Mouse (Mus musculus) stomach, embryonic 15.5 days (tissue): ENCODE measurements around the gene 4930432K21Rik. TPM values are rescaled to one million over a fixed set of nuclear protein-coding genes. Genes with fewer than 3 reads are reported as not detected.
A peak's percentile ranks its signal among the peaks of the same experiment; 100 is the strongest.

Experiments
- ATAC-seq: fragments of 200-750 bp; cut with Nextera tagmentation; 2 replicates; pipeline ENCODE4 v1.8.0; 2017; ENCODE audit warnings: low read depth, moderate number of reproducible peaks, moderate TSS enrichment; ENCODE audit not compliant: insufficient read depth, low FRiP score
- H3K27ac ChIP-seq: fragments of 300-500 bp; sonication (generic); 2 replicates; pipeline ENCODE4 v1.5.1; 2015; ENCODE audit warnings: mild to moderate bottlenecking, inconsistent platforms
- H3K27me3 ChIP-seq: fragments of 300-500 bp; sonication (generic); replicated peaks from 2 replicates; pipeline ENCODE4 v1.6.1; 2015; ENCODE audit warnings: inconsistent platforms
- H3K36me3 ChIP-seq: fragments of 300-500 bp; sonication (generic); 2 replicates; pipeline ENCODE4 v1.6.1; 2015; ENCODE audit warnings: inconsistent platforms
- H3K4me1 ChIP-seq: fragments of 300-500 bp; sonication (generic); 2 replicates; pipeline ENCODE4 v1.6.1; 2015; ENCODE audit warnings: inconsistent platforms
- H3K4me2 ChIP-seq: fragments of 300-500 bp; sonication (generic); 2 replicates; pipeline ENCODE4 v1.6.1; 2015; ENCODE audit warnings: mild to moderate bottlenecking, inconsistent platforms
- H3K4me3 ChIP-seq: fragments of 300-500 bp; sonication (generic); replicated peaks from 2 replicates; pipeline ENCODE4 v1.5.1; 2015; ENCODE audit warnings: inconsistent platforms
- H3K9ac ChIP-seq: fragments of 300-500 bp; sonication (generic); 2 replicates; pipeline ENCODE4 v1.6.1; 2015; ENCODE audit warnings: inconsistent platforms
- H3K9me3 ChIP-seq: fragments of 300-500 bp; sonication (generic); 2 replicates; pipeline ENCODE4 v1.6.1; 2016; ENCODE audit warnings: inconsistent platforms
- WGBS: fragments of 180-500 bp; shearing (Covaris S2); methylation state at CpG from one replicate; pipeline ENCODE4 v1.1.7; 2015; 5-methylcytosine and 5-hydroxymethylcytosine counted together
- polyA plus RNA-seq: library from polyadenylated mRNA; unstranded; fragments of >200 nt; fragmentation: Nextera tagmentation; extraction: Ambion mirVana; gene quantifications from 2 replicates; pipeline ENCODE4 v1.2.1, GENCODE M21; 2015

The 4930432K21Rik gene
- polyA plus RNA-seq, 1 experiment from 2014 or later, result 0.91 TPM

DNA sequence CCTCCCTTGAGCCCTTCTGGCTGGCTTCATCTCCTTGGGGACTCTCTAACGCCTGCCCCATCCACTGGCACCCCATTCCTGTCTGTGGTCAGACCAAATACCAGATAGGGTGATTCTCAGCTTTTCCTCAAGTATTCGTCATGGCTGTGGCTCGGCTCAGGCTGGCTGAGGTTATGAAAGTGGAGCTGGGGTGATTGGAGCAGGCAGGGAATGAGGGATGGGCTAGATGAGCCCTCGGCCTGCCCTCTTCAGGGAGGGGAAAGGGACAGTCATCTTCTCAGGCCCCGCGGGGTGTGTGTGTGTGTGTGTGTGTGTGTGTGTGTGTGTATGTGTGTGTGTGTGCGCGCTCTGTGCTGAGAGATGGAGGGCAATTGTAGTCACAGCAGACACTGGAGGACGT, 22.2 kb upstream of the 4930432K21Rik start, which contains the start of gene Podnl1:
Gene Podnl1, plus strand, starts transcription at position 334 of the 400 bp plus-strand sequence.
- WGBS, result 37% methylated on average over 9 of the region's 9 CpGs

DNA sequence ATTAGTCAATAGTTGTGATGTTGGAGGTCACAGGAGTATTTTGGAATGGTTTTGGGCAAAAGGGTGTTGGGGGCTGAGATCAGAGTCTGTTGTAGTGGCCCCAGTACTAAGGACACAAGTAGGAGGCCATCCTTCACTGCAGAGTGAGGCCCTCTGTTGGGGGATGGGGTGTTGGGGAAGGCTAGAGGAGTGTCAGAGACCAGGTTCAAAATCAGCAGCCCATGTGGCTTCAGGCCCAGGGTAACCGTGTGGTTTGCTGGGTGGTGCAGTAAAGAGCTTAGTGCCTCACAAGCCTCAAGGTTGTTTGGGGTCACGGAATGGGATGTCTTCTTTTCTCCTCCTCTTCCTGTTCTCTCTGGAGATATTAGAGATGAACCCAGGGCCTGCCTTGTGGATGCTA, 21.1 kb upstream of the 4930432K21Rik start:
- Histone ChIP-seq H3K27me3 (no peaks in the 10 kb centered on the region), H3K27ac (no peak overlapping the region), H3K4me2 (no peak overlapping the region), H3K4me3 (no peak overlapping the region), H3K9me3 (no peaks in the 10 kb centered on the region), H3K36me3 (no peaks in the 10 kb centered on the region), H3K9ac (no peak overlapping the region), H3K4me1 (no peaks in the 10 kb centered on the region)
- ATAC-seq, result no peak
- 63% methylated on average over 2 of the region's 2 CpGs for WGBS

More for the DNA sequence above, 22.2 kb upstream of the 4930432K21Rik start, which contains the start of gene Podnl1:
- Histone ChIP-seq H3K4me1 (no peaks in the 10 kb centered on the region), H3K9me3 (no peaks in the 10 kb centered on the region), H3K4me2 (no peak within 1 kb of the TSS), H3K4me3 (no peak within 1 kb of the TSS), H3K27me3 (no peaks in the 10 kb centered on the region), H3K36me3 (no peaks in the 10 kb centered on the region), H3K9ac (no peak within 1 kb of the TSS), H3K27ac (no peak within 1 kb of the TSS)
- ATAC-seq, result no peak

GRCm38 (mm10) chr8:84127202-84127901, 20.5 kb upstream of the 4930432K21Rik start:
- no peak overlapping the region for H3K4me2 ChIP-seq
- H3K4me1 ChIP-seq, result no peaks in the 10 kb centered on the region
- H3K9ac ChIP-seq, result no peak overlapping the region
- WGBS, result 65% methylated on average over 17 of the region's 17 CpGs
- no peaks in the 10 kb centered on the region for H3K27me3 ChIP-seq
- no peaks in the 10 kb centered on the region for H3K9me3 ChIP-seq
- no peak overlapping the region for H3K27ac ChIP-seq
- no peak for ATAC-seq
- no peak overlapping the region for H3K4me3 ChIP-seq
- H3K36me3 ChIP-seq, result 0 out of 2 replicates have a peak, but pooled peaks cover 6% of the 10 kb centered on the region

GRCm38 (mm10) chr8:84128277-84128676, 19.5 kb upstream of the 4930432K21Rik start:
- no peak for ATAC-seq

GRCm38 (mm10) chr8:84130806-84131205, 17.0 kb upstream of the 4930432K21Rik start:
- no peaks in the 10 kb centered on the region for H3K27me3 ChIP-seq
- 47% methylated on average over 30 of the region's 30 CpGs for WGBS
- no peak overlapping the region for H3K9ac ChIP-seq
- no peak overlapping the region for H3K4me3 ChIP-seq
- no peak overlapping the region for H3K4me2 ChIP-seq
- no peak for ATAC-seq
- H3K27ac ChIP-seq, result no peak overlapping the region
- H3K4me1 ChIP-seq, result no peaks in the 10 kb centered on the region
- no peaks in the 10 kb centered on the region for H3K9me3 ChIP-seq
- H3K36me3 ChIP-seq, result peaks cover 36% of the 10 kb centered on the region

More at GRCm38 (mm10) chr8:84128277-84128676, 19.5 kb upstream of the 4930432K21Rik start:
- H3K9me3 ChIP-seq, result no peaks in the 10 kb centered on the region
- no peak overlapping the region for H3K4me3 ChIP-seq
- no peak overlapping the region for H3K4me2 ChIP-seq
- H3K36me3 ChIP-seq, result peaks cover 14% of the 10 kb centered on the region; the same call in 1 of the 2 replicates
- no peaks in the 10 kb centered on the region for H3K27me3 ChIP-seq
- H3K4me1 ChIP-seq, result no peaks in the 10 kb centered on the region
- H3K9ac ChIP-seq, result no peak overlapping the region
- 49% methylated on average over 8 of the region's 8 CpGs for WGBS
- no peak overlapping the region for H3K27ac ChIP-seq

- ATAC-seq, result no peak
- Histone ChIP-seq H3K9ac (no peak overlapping the region), H3K4me1 (no peaks in the 10 kb centered on the region), H3K27ac (no peak overlapping the region), H3K9me3 (no peaks in the 10 kb centered on the region), H3K4me3 (no peak overlapping the region), H3K36me3 (peaks cover 49% of the 10 kb centered on the region), H3K27me3 (no peaks in the 10 kb centered on the region), H3K4me2 (no peak overlapping the region)
- 84% methylated on average over 8 of the region's 8 CpGs for WGBS
Observed at GRCm38 (mm10) chr8:84132225-84132624, 15.6 kb upstream of the 4930432K21Rik start.

GRCm38 (mm10) chr8:84137848-84138247, 10.0 kb upstream of the 4930432K21Rik start:
- ATAC-seq, result no peak
- Histone ChIP-seq H3K4me1 (no peaks in the 10 kb centered on the region), H3K27me3 (no peaks in the 10 kb centered on the region), H3K9me3 (no peaks in the 10 kb centered on the region), H3K9ac (no peak overlapping the region), H3K4me2 (no peak overlapping the region), H3K36me3 (peaks cover 79% of the 10 kb centered on the region), H3K27ac (no peak overlapping the region), H3K4me3 (no peak overlapping the region)
- 96% methylated on average over 3 of the region's 3 CpGs for WGBS

GRCm38 (mm10) chr8:84140838-84141237, 7.0 kb upstream of the 4930432K21Rik start:
- Histone ChIP-seq H3K4me1 (no peaks in the 10 kb centered on the region), H3K36me3 (peaks cover 72% of the 10 kb centered on the region), H3K27me3 (no peaks in the 10 kb centered on the region), H3K9ac (no peak overlapping the region), H3K4me2 (no peak overlapping the region), H3K4me3 (no peak overlapping the region), H3K9me3 (no peaks in the 10 kb centered on the region), H3K27ac (no peak overlapping the region)
- WGBS, result 89% methylated on average over 4 of the region's 4 CpGs
- no peak for ATAC-seq

- peaks cover 18% of the 10 kb centered on the region for H3K4me1 ChIP-seq
- H3K9me3 ChIP-seq, result no peaks in the 10 kb centered on the region
- 87% methylated on average over 8 of the region's 8 CpGs for WGBS
- H3K4me3 ChIP-seq, result no peak overlapping the region
- ATAC-seq, result no peak
- H3K4me2 ChIP-seq, result no peak overlapping the region
- H3K36me3 ChIP-seq, result peaks cover 40% of the 10 kb centered on the region
- H3K27me3 ChIP-seq, result no peaks in the 10 kb centered on the region
- H3K9ac ChIP-seq, result no peak overlapping the region
- H3K27ac ChIP-seq, result no peak overlapping the region
Observed at GRCm38 (mm10) chr8:84144636-84145245, 3.1 kb upstream of the 4930432K21Rik start.

DNA sequence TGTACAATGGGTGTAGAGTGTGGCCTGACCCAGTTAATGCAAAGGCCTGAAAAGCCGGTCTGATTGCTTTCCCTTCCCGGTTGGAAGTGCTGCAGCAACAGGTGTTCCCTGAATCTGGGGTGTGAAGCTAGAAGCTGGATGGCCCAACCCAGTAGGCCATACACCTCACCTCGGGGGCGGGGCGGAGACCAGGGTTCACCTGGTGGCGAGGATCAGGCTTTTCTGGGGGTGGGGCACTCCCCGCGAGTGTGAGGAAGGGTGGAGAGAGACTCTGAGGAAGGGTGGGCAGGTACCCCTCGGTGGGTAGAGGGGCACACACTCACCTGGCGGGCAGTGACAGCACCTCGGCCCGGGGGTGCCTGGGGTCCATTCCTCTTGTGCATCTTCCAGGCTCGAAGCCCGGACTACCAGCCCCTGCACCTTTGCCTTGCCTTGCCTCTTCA, 480 bp upstream of the 4930432K21Rik start:
- Histone ChIP-seq H3K9ac (peak overlapping the region; percentile 80), H3K4me1 (peaks cover 18% of the 10 kb centered on the region), H3K4me2 (peak overlapping the region; percentile 92), H3K27ac (peak overlapping the region; percentile 92), H3K4me3 (peak overlapping the region; percentile 73), H3K36me3 (peaks cover 20% of the 10 kb centered on the region), H3K27me3 (no peaks in the 10 kb centered on the region), H3K9me3 (no peaks in the 10 kb centered on the region)
- ATAC-seq, result peak; percentile 71
- 4% methylated on average over 14 of the region's 14 CpGs for WGBS

- Histone ChIP-seq H3K36me3 (peaks cover 13% of the 10 kb centered on the region), H3K4me2 (peak overlapping the region; percentile 92), H3K9ac (no peak overlapping the region), H3K9me3 (no peaks in the 10 kb centered on the region), H3K4me1 (peaks cover 18% of the 10 kb centered on the region), H3K4me3 (peak overlapping the region; percentile 73; the same call in 1 of the 2 replicates), H3K27me3 (no peaks in the 10 kb centered on the region), H3K27ac (no peak overlapping the region)
- WGBS, result 80% methylated on average over 5 of the region's 5 CpGs
- no peak for ATAC-seq
Observed at GRCm38 (mm10) chr8:84148531-84148850, 666 bp downstream of the 4930432K21Rik start.

- H3K9me3 ChIP-seq, result no peaks in the 10 kb centered on the region
- H3K27ac ChIP-seq, result no peak overlapping the region
- H3K4me1 ChIP-seq, result peaks cover 18% of the 10 kb centered on the region
- no peak overlapping the region for H3K4me2 ChIP-seq
- no peak overlapping the region for H3K4me3 ChIP-seq
- no peak overlapping the region for H3K9ac ChIP-seq
- 61% methylated on average over 3 of the region's 3 CpGs for WGBS
- peaks cover 8% of the 10 kb centered on the region; the same call in 1 of the 2 replicates for H3K36me3 ChIP-seq
- ATAC-seq, result no peak
- no peaks in the 10 kb centered on the region for H3K27me3 ChIP-seq
Observed at GRCm38 (mm10) chr8:84149181-84149580, 1.4 kb downstream of the 4930432K21Rik start.
